Mouse (Mus musculus) liver, embryonic 14.5 days (tissue): ENCODE results near the gene Gpr142.

Experiments
- CTCF ChIP-seq: IDR thresholded peaks from 2 replicates; pipeline ENCODE4 v1.5.1; 2016; ENCODE audit warnings: antibody characterized with exemption, low read depth, control low read depth
- EP300 ChIP-seq: IDR thresholded peaks from 2 replicates; pipeline ENCODE4 v1.6.1; 2016; ENCODE audit warnings: antibody characterized with exemption, low read depth

GRCm38 (mm10) chr11:114795231-114795746, 3.4 kb upstream of the Gpr142 start:
- no peak for TF ChIP-seq EP300
- peak; percentile 30 for TF ChIP-seq CTCF
